Mouse (Mus musculus): ENCODE measurements around the gene Esrrg.

GRCm38 (mm10) chr1:188080261-188080875 is 471.8 kb downstream of the Esrrg start:
- TF ChIP-seq USF1 (IDR thresholded peaks at IDR 0.05; ENCODE audit: low read depth) (no peak), CTCF (IDR thresholded peaks at IDR 0.05; ENCODE audit: control insufficient read depth, insufficient read depth, insufficient read length) (no peak), MAX (IDR thresholded peaks at IDR 0.05) (no peak)

Data from C2C12 (cell line).